Mouse (Mus musculus) macrophage (primary cell): Measurements from ENCODE around the gene Nes. TPM values are rescaled to one million over a fixed set of nuclear protein-coding genes. Genes with fewer than 3 reads are reported as not detected.

Experiments used
- H3K27ac ChIP-seq: fragments of 350-480 bp; formaldehyde crosslinking; 2 replicates; pipeline ENCODE4 v1.9.0; 2021
- H3K36me3 ChIP-seq: fragments of 350-480 bp; formaldehyde crosslinking; 2 replicates; pipeline ENCODE4 v1.9.0; 2021; ENCODE audit errors: inconsistent target
- H3K4me3 ChIP-seq: fragments of 350-480 bp; formaldehyde crosslinking; 2 replicates; pipeline ENCODE4 v1.9.0; 2021; ENCODE audit errors: inconsistent target
- H3K79me2 ChIP-seq: fragments of 350-480 bp; formaldehyde crosslinking; 2 replicates; pipeline ENCODE4 v1.9.0; 2021; ENCODE audit errors: inconsistent target
- WGBS: methylation state at CpG from one replicate; pipeline ENCODE4 v1.1.7; 2026; ENCODE audit warnings: inconsistent platforms; ENCODE audit not compliant: missing documents; 5-methylcytosine and 5-hydroxymethylcytosine counted together
- polyA plus RNA-seq: library from polyadenylated mRNA; stranded (reverse); fragments of 250-400 nt; gene quantifications from 3 replicates; pipeline ENCODE4 v1.2.4, GENCODE M21; 2018; ENCODE audit warnings: inconsistent platforms

Gene Nes
- polyA plus RNA-seq, 1 experiment from 2014 or later, result 2.5 TPM

GRCm38 (mm10) chr3:87982836-87983601 lies 12.1 kb downstream of the Nes start:
- Histone ChIP-seq H3K36me3 (no peaks in the 10 kb centered on the region), H3K4me3 (no peak overlapping the region), H3K27ac (peak overlapping the region; percentile 71), H3K79me2 (no peaks in the 10 kb centered on the region)
- 33% methylated on average over 13 of the region's 13 CpGs for WGBS

- Histone ChIP-seq H3K79me2 (no peaks in the 10 kb centered on the region), H3K36me3 (no peaks in the 10 kb centered on the region), H3K27ac (peak overlapping the region; percentile 71; the same call in 1 of the 2 replicates), H3K4me3 (no peak overlapping the region)
- whole genome bisulfite sequencing, result 90% methylated on average over 6 of the region's 6 CpGs
Measured at GRCm38 (mm10) chr3:87983627-87984026, 12.7 kb downstream of the Nes start.

GRCm38 (mm10) chr3:87984094-87984493 lies 13.2 kb downstream of the Nes start:
- Histone ChIP-seq H3K36me3 (no peaks in the 10 kb centered on the region), H3K27ac (no peak overlapping the region), H3K4me3 (no peak overlapping the region), H3K79me2 (no peaks in the 10 kb centered on the region)
- 62% methylated on average over 3 of the region's 3 CpGs for WGBS

- H3K79me2 ChIP-seq, result no peaks in the 10 kb centered on the region
- no peak overlapping the region for H3K4me3 ChIP-seq
- no peaks in the 10 kb centered on the region for H3K36me3 ChIP-seq
- WGBS, result 78% methylated on average over 12 of the region's 12 CpGs
- H3K27ac ChIP-seq, result no peak overlapping the region
Measured at GRCm38 (mm10) chr3:87985505-87986320, 14.8 kb downstream of the Nes start.

GRCm38 (mm10) chr3:87986868-87987267 lies 16.0 kb downstream of the Nes start:
- no peak overlapping the region for H3K27ac ChIP-seq
- 0% methylated on average over 17 of the region's 17 CpGs for WGBS
- no peaks in the 10 kb centered on the region for H3K36me3 ChIP-seq
- H3K4me3 ChIP-seq, result peak overlapping the region; percentile 8; the same call in 1 of the 2 replicates
- H3K79me2 ChIP-seq, result no peaks in the 10 kb centered on the region

GRCm38 (mm10) chr3:87987633-87988032 lies 16.8 kb downstream of the Nes start:
- H3K79me2 ChIP-seq, result no peaks in the 10 kb centered on the region
- no peaks in the 10 kb centered on the region for H3K36me3 ChIP-seq
- 3% methylated on average over 15 of the region's 15 CpGs for WGBS

GRCm38 (mm10) chr3:87988068-87988467 lies 17.2 kb downstream of the Nes start:
- Histone ChIP-seq H3K4me3 (peak overlapping the region; percentile 8; the same call in 1 of the 2 replicates), H3K27ac (no peak overlapping the region), H3K79me2 (no peaks in the 10 kb centered on the region), H3K36me3 (no peaks in the 10 kb centered on the region)
- 9% methylated on average over 15 of the region's 15 CpGs for WGBS

More at GRCm38 (mm10) chr3:87987633-87988032, 16.8 kb downstream of the Nes start:
- Histone ChIP-seq H3K27ac (no peak overlapping the region), H3K4me3 (peak overlapping the region; percentile 8; the same call in 1 of the 2 replicates)

- no peaks in the 10 kb centered on the region for H3K36me3 ChIP-seq
- WGBS, result 36% methylated on average over 9 of the region's 10 CpGs
- H3K27ac ChIP-seq, result no peak overlapping the region
- no peaks in the 10 kb centered on the region for H3K79me2 ChIP-seq
- H3K4me3 ChIP-seq, result no peak overlapping the region
Measured at GRCm38 (mm10) chr3:87989935-87990334, 19.1 kb downstream of the Nes start.

- H3K27ac ChIP-seq, result no peak overlapping the region
- H3K4me3 ChIP-seq, result no peak overlapping the region
- H3K79me2 ChIP-seq, result no peaks in the 10 kb centered on the region
- H3K36me3 ChIP-seq, result no peaks in the 10 kb centered on the region
- 0% methylated on average over 4 of the region's 6 CpGs for WGBS
Measured at GRCm38 (mm10) chr3:87993436-87993835, 22.6 kb downstream of the Nes start.

GRCm38 (mm10) chr3:87995331-87995730 lies 24.5 kb downstream of the Nes start:
- no peak overlapping the region for H3K4me3 ChIP-seq
- H3K27ac ChIP-seq, result no peak overlapping the region
- no peaks in the 10 kb centered on the region for H3K79me2 ChIP-seq
- 31% methylated on average over 11 of the region's 11 CpGs for WGBS
- H3K36me3 ChIP-seq, result no peaks in the 10 kb centered on the region

GRCm38 (mm10) chr3:87996401-87996800 lies 25.5 kb downstream of the Nes start:
- WGBS, result 8% methylated on average over 15 of the region's 15 CpGs
- Histone ChIP-seq H3K36me3 (no peaks in the 10 kb centered on the region), H3K27ac (no peak overlapping the region), H3K4me3 (no peak overlapping the region), H3K79me2 (no peaks in the 10 kb centered on the region)

- H3K36me3 ChIP-seq, result no peaks in the 10 kb centered on the region
- no peaks in the 10 kb centered on the region for H3K79me2 ChIP-seq
- WGBS, result 3% methylated on average over 49 of the region's 49 CpGs
- H3K4me3 ChIP-seq, result no peak overlapping the region
- no peak overlapping the region for H3K27ac ChIP-seq
Measured at GRCm38 (mm10) chr3:87996971-87997614, 26.2 kb downstream of the Nes start.

- Histone ChIP-seq H3K27ac (no peak overlapping the region), H3K36me3 (no peaks in the 10 kb centered on the region), H3K4me3 (no peak overlapping the region), H3K79me2 (no peaks in the 10 kb centered on the region)
- WGBS, result 2% methylated on average over 7 of the region's 7 CpGs
Measured at GRCm38 (mm10) chr3:87998747-87999146, 27.9 kb downstream of the Nes start.

- Histone ChIP-seq H3K27ac (no peak overlapping the region), H3K4me3 (no peak overlapping the region), H3K79me2 (no peaks in the 10 kb centered on the region), H3K36me3 (no peaks in the 10 kb centered on the region)
- WGBS, result 2% methylated on average over 37 of the region's 38 CpGs
Measured at GRCm38 (mm10) chr3:87999243-87999895, 28.5 kb downstream of the Nes start.
